In genomic region chr10:18469279-18470135, GRCm38 (mm10) we compare ENCODE assay signal across 8 mouse cellular contexts.
DNase-seq lines count a peak whose midpoint lies in the region; ATAC-seq and TF ChIP-seq lines count a peak whose summit lies in the region.

No protein-coding gene starts in this region.

- 1% methylated on average over 17 of the region's 17 CpGs for WGBS in forebrain, postnatal 0 days
- 4% methylated on average over 17 of the region's 17 CpGs for WGBS in kidney, embryonic 15.5 days

- no peaks in the 10 kb centered on the region for H3K9me3 ChIP-seq in forebrain, postnatal 0 days (ENCODE audit: low read length)
- no peaks in the 10 kb centered on the region for H3K9me3 ChIP-seq in kidney, embryonic 15.5 days (replicated peaks)

- no peak for DNase-seq in frontal cortex, postnatal 25 days (ENCODE audit: low spot score in 2 of 2)
- peak; percentile 90 for DNase-seq in R1 (ENCODE audit: low read depth, low spot score)
- DNase-seq in forebrain, postnatal 0 days: peak; percentile 63
- DNase-seq in lung, postnatal 25 days (ENCODE audit: low spot score): peak; percentile 10
- no peak for DNase-seq in layer of hippocampus, adult 9-11 months

- TF ChIP-seq POLR2A in testis, adult 2 months (IDR thresholded peaks at IDR 0.05; ENCODE audit: control insufficient read depth, low read depth, low read length): peak; percentile 32; the same call in 1 of the 2 replicates

- H3K36me3 ChIP-seq in forebrain, postnatal 0 days (ENCODE audit: insufficient read depth): no peaks in the 10 kb centered on the region
- H3K36me3 ChIP-seq in kidney, embryonic 15.5 days: peaks cover 11% of the 10 kb centered on the region
- no peaks in the 10 kb centered on the region for H3K36me3 ChIP-seq in testis, adult 2 months (ENCODE audit: control insufficient read depth, insufficient read depth, low read length)

- no peak for TF ChIP-seq CTCF in forebrain, postnatal 0 days (IDR thresholded peaks at IDR 0.05; ENCODE audit: low read depth)
- no peak for TF ChIP-seq CTCF in testis, adult 2 months (IDR thresholded peaks at IDR 0.05; ENCODE audit: control insufficient read depth, insufficient read depth, insufficient replicate concordance, low read depth, low read length)

- ATAC-seq in frontal cortex, adult (ENCODE audit: low TSS enrichment): peak; percentile 85
- peak; percentile 89 for ATAC-seq in forebrain, postnatal 0 days
- peak; percentile 92 for ATAC-seq in kidney, embryonic 15.5 days (replicated peaks; ENCODE audit: low FRiP score)

- H3K27ac ChIP-seq in forebrain, postnatal 0 days (ENCODE audit: low read depth, low read length): no peak overlapping the region
- H3K27ac ChIP-seq in kidney, embryonic 15.5 days: peak overlapping the region; percentile 87
- H3K27ac ChIP-seq in testis, adult 2 months (ENCODE audit: control insufficient read depth, insufficient read depth, low read depth, low read length): peak overlapping the region; percentile 10; the same call in 1 of the 2 replicates

- H3K4me2 ChIP-seq in forebrain, postnatal 0 days (ENCODE audit: low read depth): peak overlapping the region; percentile 41
- peak overlapping the region; percentile 61 for H3K4me2 ChIP-seq in kidney, embryonic 15.5 days

- H3K4me1 ChIP-seq in forebrain, postnatal 0 days (ENCODE audit: insufficient read depth): no peaks in the 10 kb centered on the region
- H3K4me1 ChIP-seq in kidney, embryonic 15.5 days: peaks cover 35% of the 10 kb centered on the region
- H3K4me1 ChIP-seq in testis, adult 2 months (ENCODE audit: control insufficient read depth, insufficient read depth, low read length): peaks cover 3% of the 10 kb centered on the region; the same call in 1 of the 2 replicates

- H3K4me3 ChIP-seq in forebrain, postnatal 0 days (ENCODE audit: low read depth, low read length): peak overlapping the region; percentile 14
- H3K4me3 ChIP-seq in kidney, embryonic 15.5 days (replicated peaks): peak overlapping the region; percentile 29
- 0 out of 2 replicates have a peak overlapping the region, but pooled peaks have one; percentile 5 for H3K4me3 ChIP-seq in testis, adult 2 months (ENCODE audit: control insufficient read depth, low read depth, low read length)

- no peaks in the 10 kb centered on the region for H3K27me3 ChIP-seq in forebrain, postnatal 0 days (ENCODE audit: insufficient read depth, low read length)
- H3K27me3 ChIP-seq in kidney, embryonic 15.5 days: no peaks in the 10 kb centered on the region
- no peaks in the 10 kb centered on the region for H3K27me3 ChIP-seq in testis, adult 2 months (ENCODE audit: control insufficient read depth, insufficient read depth, low read length)

- no peak overlapping the region for H3K9ac ChIP-seq in forebrain, postnatal 0 days
- H3K9ac ChIP-seq in kidney, embryonic 15.5 days: peak overlapping the region; percentile 1; the same call in 1 of the 2 replicates

Comparison
In these comparisons a context has a peak if more than half of its experiments do, and no peak if none do; other contexts are left out.
1. DNase-seq: peak in R1 (single experiment), forebrain, postnatal 0 days (single experiment) and lung, postnatal 25 days (single experiment); none in frontal cortex, postnatal 25 days (0 of 2) and layer of hippocampus, adult 9-11 months (single experiment).
2. Peak in every context shown above with its lines, with median percentiles within 50 percentile points of each other: ATAC-seq and H3K4me3 ChIP-seq.